Mouse (Mus musculus) liver, embryonic 11.5 days (tissue): ENCODE data around the gene Xpo6. TPM values are rescaled to one million over a fixed set of nuclear protein-coding genes. Genes with fewer than 3 reads are reported as not detected.

Source experiments
- ATAC-seq: fragments of 200-750 bp; cut with Nextera tagmentation; replicated peaks from 2 replicates; pipeline ENCODE4 v1.8.0; 2017; ENCODE audit warnings: moderate number of reproducible peaks, mild to moderate bottlenecking, moderate TSS enrichment, moderate library complexity; ENCODE audit not compliant: low FRiP score
- DNase-seq: peaks from one replicate; pipeline ENCODE4 v3.0.0-alpha.2; 2017; ENCODE audit warnings: low spot score
- H3K27ac ChIP-seq: fragments of 300-500 bp; sonication (generic); 2 replicates; pipeline ENCODE4 v1.5.1; 2014; ENCODE audit warnings: mild to moderate bottlenecking, low read depth, low read length, control low read depth
- H3K27me3 ChIP-seq: fragments of 300-500 bp; sonication (generic); replicated peaks from 2 replicates; pipeline ENCODE4 v1.6.1; 2014; ENCODE audit warnings: low read length, mixed read lengths; ENCODE audit not compliant: control insufficient read depth, insufficient read depth
- H3K36me3 ChIP-seq: fragments of 300-500 bp; sonication (generic); 2 replicates; pipeline ENCODE4 v1.6.1; 2014; ENCODE audit warnings: mild to moderate bottlenecking, low read length, moderate library complexity, mixed read lengths; ENCODE audit not compliant: control insufficient read depth, insufficient read depth
- H3K4me1 ChIP-seq: fragments of 300-500 bp; sonication (generic); replicated peaks from 2 replicates; pipeline ENCODE4 v1.6.1; 2014; ENCODE audit warnings: low read length, mixed read lengths; ENCODE audit not compliant: control insufficient read depth, insufficient read depth
- H3K4me2 ChIP-seq: fragments of 300-500 bp; sonication (generic); 2 replicates; pipeline ENCODE4 v1.6.1; 2014; ENCODE audit warnings: mild to moderate bottlenecking, control low read depth, moderate library complexity
- H3K4me3 ChIP-seq: fragments of 300-500 bp; sonication (generic); 2 replicates; pipeline ENCODE4 v1.5.1; 2014; ENCODE audit warnings: low read depth, low read length, control low read depth
- H3K9ac ChIP-seq: fragments of 300-500 bp; sonication (generic); 2 replicates; pipeline ENCODE4 v1.6.1; 2014; ENCODE audit warnings: low read depth, low read length, control low read depth
- H3K9me3 ChIP-seq: fragments of 300-500 bp; sonication (generic); 2 replicates; pipeline ENCODE4 v1.6.1; 2016; ENCODE audit warnings: low read length, inconsistent platforms, mixed read lengths; ENCODE audit not compliant: control insufficient read depth
- WGBS: fragments of 180-500 bp; shearing (Covaris S2); extraction: QIAGEN DNeasy Blood & Tissue Kit; methylation state at CpG from one replicate; pipeline ENCODE4 v1.1.7; 2014; 5-methylcytosine and 5-hydroxymethylcytosine counted together
- polyA plus RNA-seq: library from polyadenylated mRNA; unstranded; fragments of >200 nt; fragmentation: Nextera tagmentation; extraction: Ambion mirVana; gene quantifications from 2 replicates; pipeline ENCODE4 v1.2.1, GENCODE M21; 2014

Gene Xpo6
- 58.7 and 59.7 TPM in 2 replicates for polyA plus RNA-seq

GRCm38 (mm10) chr7:126200178-126200996, at the start of gene Xpo6:
Xpo6 (minus strand) TSS chr7:126200501.
- DNase-seq (peak; percentile 96), ATAC-seq (peak; percentile 98)
- peaks cover 12% of the 10 kb centered on the region for H3K4me1 ChIP-seq
- no peaks in the 10 kb centered on the region for H3K36me3 ChIP-seq
- under 1% methylated on average over 57 of the region's 57 CpGs for WGBS
- peak within 1 kb of the TSS; percentile 73 for H3K4me2 ChIP-seq
- no peaks in the 10 kb centered on the region for H3K9me3 ChIP-seq
- H3K9ac ChIP-seq = peak within 1 kb of the TSS; percentile 98
- peak within 1 kb of the TSS; percentile 98 for H3K4me3 ChIP-seq
- peak within 1 kb of the TSS; percentile 82 for H3K27ac ChIP-seq
- no peaks in the 10 kb centered on the region for H3K27me3 ChIP-seq

- H3K4me1 ChIP-seq = 0 out of 2 replicates have a peak, but pooled peaks cover 2% of the 10 kb centered on the region
- no peak overlapping the region for H3K9ac ChIP-seq
- peaks cover 10% of the 10 kb centered on the region for H3K27me3 ChIP-seq
- H3K4me3 ChIP-seq = no peak overlapping the region
- H3K36me3 ChIP-seq = no peaks in the 10 kb centered on the region
- no peaks in the 10 kb centered on the region for H3K9me3 ChIP-seq
- DNase-seq = no peak
- WGBS = 82% methylated on average over 3 of the region's 3 CpGs
- H3K4me2 ChIP-seq = no peak overlapping the region
- ATAC-seq = no peak
- H3K27ac ChIP-seq = no peak overlapping the region
Observed at GRCm38 (mm10) chr7:126249986-126250385, 49.7 kb upstream of the Xpo6 start.

- DNase-seq (no peak), ATAC-seq (no peak)
- 0 out of 2 replicates have a peak, but pooled peaks cover 2% of the 10 kb centered on the region for H3K4me1 ChIP-seq
- H3K9ac ChIP-seq = no peak overlapping the region
- no peak overlapping the region for H3K4me2 ChIP-seq
- 63% methylated on average over 5 of the region's 5 CpGs for WGBS
- no peak overlapping the region for H3K27ac ChIP-seq
- H3K27me3 ChIP-seq = peaks cover 10% of the 10 kb centered on the region
- H3K36me3 ChIP-seq = no peaks in the 10 kb centered on the region
- H3K9me3 ChIP-seq = no peaks in the 10 kb centered on the region
- H3K4me3 ChIP-seq = no peak overlapping the region
Observed at GRCm38 (mm10) chr7:126249146-126249545, 48.8 kb upstream of the Xpo6 start.

GRCm38 (mm10) chr7:126248641-126249141, 48.4 kb upstream of the Xpo6 start:
- Histone ChIP-seq H3K9ac (no peak overlapping the region), H3K4me1 (0 out of 2 replicates have a peak, but pooled peaks cover 2% of the 10 kb centered on the region), H3K36me3 (no peaks in the 10 kb centered on the region), H3K27ac (no peak overlapping the region), H3K27me3 (peaks cover 10% of the 10 kb centered on the region), H3K9me3 (no peaks in the 10 kb centered on the region), H3K4me2 (no peak overlapping the region), H3K4me3 (no peak overlapping the region)
- WGBS = 42% methylated on average over 17 of the region's 17 CpGs
- DNase-seq (no peak), ATAC-seq (no peak)

GRCm38 (mm10) chr7:126248088-126248487, 47.8 kb upstream of the Xpo6 start:
- 11% methylated on average over 6 of the region's 6 CpGs for WGBS
- ATAC-seq (no peak), DNase-seq (no peak)
- Histone ChIP-seq H3K4me1 (0 out of 2 replicates have a peak, but pooled peaks cover 2% of the 10 kb centered on the region), H3K9ac (no peak overlapping the region), H3K36me3 (no peaks in the 10 kb centered on the region), H3K9me3 (no peaks in the 10 kb centered on the region), H3K27me3 (peaks cover 10% of the 10 kb centered on the region), H3K27ac (no peak overlapping the region), H3K4me3 (no peak overlapping the region), H3K4me2 (no peak overlapping the region; the same call in 1 of the 2 replicates)

GRCm38 (mm10) chr7:126244168-126244750, 44.0 kb upstream of the Xpo6 start:
- Histone ChIP-seq H3K9ac (no peak overlapping the region), H3K4me3 (no peak overlapping the region), H3K9me3 (no peaks in the 10 kb centered on the region), H3K27me3 (peaks cover 8% of the 10 kb centered on the region), H3K36me3 (no peaks in the 10 kb centered on the region), H3K4me2 (no peak overlapping the region), H3K4me1 (0 out of 2 replicates have a peak, but pooled peaks cover 2% of the 10 kb centered on the region), H3K27ac (no peak overlapping the region)
- DNase-seq (no peak), ATAC-seq (no peak)
- 55% methylated on average over 6 of the region's 6 CpGs for WGBS

- DNase-seq (no peak), ATAC-seq (peak; percentile 53; the same call in 1 of the 2 replicates)
- Histone ChIP-seq H3K9me3 (no peaks in the 10 kb centered on the region), H3K9ac (no peak overlapping the region), H3K27ac (no peak overlapping the region), H3K4me3 (no peak overlapping the region), H3K27me3 (no peaks in the 10 kb centered on the region; the same call in 1 of the 2 replicates), H3K4me1 (0 out of 2 replicates have a peak, but pooled peaks cover 3% of the 10 kb centered on the region), H3K36me3 (no peaks in the 10 kb centered on the region), H3K4me2 (no peak overlapping the region)
- WGBS = 68% methylated on average over 14 of the region's 14 CpGs
Observed at GRCm38 (mm10) chr7:126240814-126241360, 40.6 kb upstream of the Xpo6 start.

- H3K27me3 ChIP-seq = no peaks in the 10 kb centered on the region; the same call in 1 of the 2 replicates
- H3K4me2 ChIP-seq = no peak overlapping the region
- no peaks in the 10 kb centered on the region for H3K9me3 ChIP-seq
- H3K27ac ChIP-seq = no peak overlapping the region
- 40% methylated on average over 5 of the region's 5 CpGs for WGBS
- H3K36me3 ChIP-seq = no peaks in the 10 kb centered on the region
- peaks cover 8% of the 10 kb centered on the region; the same call in 1 of the 2 replicates for H3K4me1 ChIP-seq
- DNase-seq (no peak), ATAC-seq (peak; percentile 45; the same call in 1 of the 2 replicates)
- H3K4me3 ChIP-seq = no peak overlapping the region
- H3K9ac ChIP-seq = no peak overlapping the region
Observed at GRCm38 (mm10) chr7:126236794-126237192, 36.5 kb upstream of the Xpo6 start.
